Mouse (Mus musculus) bone marrow macrophage, adult 2 months (primary cell): Measurements from ENCODE around the gene Hagh.

ENCODE experiments used
- CTCF ChIP-seq: IDR thresholded peaks from 2 replicates; pipeline ENCODE4 v1.5.1; 2012; ENCODE audit warnings: low read depth, mild to moderate bottlenecking, low read length, moderate library complexity
- POLR2A ChIP-seq: IDR thresholded peaks from 2 replicates; pipeline ENCODE4 v1.6.1; 2012; ENCODE audit warnings: mild to moderate bottlenecking, low read depth, low read length, borderline replicate concordance

DNA sequence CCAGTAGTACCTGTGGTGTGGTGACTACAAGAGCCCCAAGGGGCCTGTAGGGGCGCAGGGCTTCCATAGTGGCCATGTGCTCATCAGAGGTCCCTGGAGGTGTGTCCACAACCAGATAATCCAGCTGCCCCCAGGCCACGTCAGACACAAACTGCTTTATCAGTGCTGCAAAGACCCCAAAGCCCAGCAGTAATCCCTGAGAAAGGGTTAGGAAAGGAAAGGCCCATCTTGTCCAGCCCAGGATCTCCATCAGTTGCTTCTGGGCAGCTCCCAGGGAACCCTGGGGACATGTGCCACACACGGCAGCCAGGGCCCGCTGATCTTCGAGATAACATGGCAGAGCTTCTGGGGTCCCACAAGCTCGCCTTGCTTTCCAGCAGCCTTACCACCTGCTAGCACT lies 44.4 kb downstream of the Hagh start:
- TF ChIP-seq POLR2A (no peak), CTCF (no peak)
